Mouse (Mus musculus) forebrain, embryonic 11.5 days (tissue): ENCODE data around the gene Gpd2. TPM values are rescaled to one million over a fixed set of nuclear protein-coding genes. Genes with fewer than 3 reads are reported as not detected.

Source experiments
- ATAC-seq: fragments of 200-750 bp; cut with Nextera tagmentation; replicated peaks from 2 replicates; pipeline ENCODE4 v1.8.0; 2017; ENCODE audit warnings: moderate TSS enrichment; ENCODE audit not compliant: low FRiP score
- DNase-seq: peaks from one replicate; pipeline ENCODE4 v3.0.0-alpha.2; 2017; ENCODE audit warnings: low spot score
- H3K27ac ChIP-seq: fragments of 300-500 bp; sonication (generic); 2 replicates; pipeline ENCODE4 v1.5.1; 2014; ENCODE audit warnings: low read depth, low read length
- H3K27me3 ChIP-seq: fragments of 300-500 bp; sonication (generic); 2 replicates; pipeline ENCODE4 v1.6.1; 2014; ENCODE audit warnings: mild to moderate bottlenecking, low read length, mixed read lengths; ENCODE audit not compliant: control insufficient read depth, insufficient read depth
- H3K36me3 ChIP-seq: fragments of 300-500 bp; sonication (generic); 2 replicates; pipeline ENCODE4 v1.6.1; 2014; ENCODE audit warnings: mild to moderate bottlenecking, low read length, moderate library complexity, mixed read lengths; ENCODE audit not compliant: control insufficient read depth, insufficient read depth
- H3K4me1 ChIP-seq: fragments of 300-500 bp; sonication (generic); replicated peaks from 2 replicates; pipeline ENCODE4 v1.6.1; 2014; ENCODE audit warnings: low read length, mixed read lengths; ENCODE audit not compliant: control insufficient read depth, insufficient read depth
- H3K4me2 ChIP-seq: fragments of 300-500 bp; sonication (generic); 2 replicates; pipeline ENCODE4 v1.6.1; 2014; ENCODE audit warnings: low read depth, mild to moderate bottlenecking, low read length, moderate library complexity, mixed read lengths; ENCODE audit not compliant: severe bottlenecking
- H3K4me3 ChIP-seq: fragments of 300-500 bp; sonication (generic); 2 replicates; pipeline ENCODE4 v1.5.1; 2014; ENCODE audit warnings: low read depth, low read length
- H3K9ac ChIP-seq: fragments of 300-500 bp; sonication (generic); 2 replicates; pipeline ENCODE4 v1.6.1; 2014; ENCODE audit warnings: low read length
- H3K9me3 ChIP-seq: fragments of 300-500 bp; sonication (generic); 2 replicates; pipeline ENCODE4 v1.6.1; 2016; ENCODE audit warnings: low read length, mixed read lengths; ENCODE audit not compliant: control insufficient read depth
- WGBS: fragments of 180-500 bp; shearing (Covaris S2); extraction: QIAGEN DNeasy Blood & Tissue Kit; methylation state at CpG from one replicate; pipeline ENCODE4 v1.1.7; 2014; 5-methylcytosine and 5-hydroxymethylcytosine counted together
- polyA plus RNA-seq: library from polyadenylated mRNA; unstranded; fragments of >200 nt; fragmentation: Nextera tagmentation; extraction: Ambion mirVana; gene quantifications from 2 replicates; pipeline ENCODE4 v1.2.1, GENCODE M21; 2014

Gene Gpd2
- polyA plus RNA-seq, 1 experiment from 2014 or later = 29.0 TPM

- Histone ChIP-seq H3K4me3 (no peak overlapping the region), H3K27me3 (no peaks in the 10 kb centered on the region), H3K27ac (no peak overlapping the region), H3K4me2 (no peak overlapping the region), H3K4me1 (peaks cover 5% of the 10 kb centered on the region; the same call in 1 of the 2 replicates), H3K36me3 (no peaks in the 10 kb centered on the region), H3K9me3 (no peaks in the 10 kb centered on the region), H3K9ac (no peak overlapping the region)
- 19% methylated on average over 7 of the region's 7 CpGs for WGBS
- no peak for ATAC-seq
- no peak for DNase-seq
These were observed 30.5 kb downstream of the Gpd2 start for GRCm38 (mm10) chr2:57267896-57268295.

- no peaks in the 10 kb centered on the region for H3K9me3 ChIP-seq
- DNase-seq (no peak), ATAC-seq (no peak)
- H3K4me1 ChIP-seq = peaks cover 5% of the 10 kb centered on the region; the same call in 1 of the 2 replicates
- H3K27ac ChIP-seq = no peak overlapping the region
- 88% methylated on average over 3 of the region's 3 CpGs for whole genome bisulfite sequencing
- no peak overlapping the region for H3K4me3 ChIP-seq
- no peaks in the 10 kb centered on the region for H3K36me3 ChIP-seq
- no peak overlapping the region for H3K4me2 ChIP-seq
- H3K9ac ChIP-seq = no peak overlapping the region
- H3K27me3 ChIP-seq = no peaks in the 10 kb centered on the region
These were observed 31.4 kb downstream of the Gpd2 start for GRCm38 (mm10) chr2:57268839-57269238.

- DNase-seq (no peak), ATAC-seq (no peak)
- 76% methylated on average over 13 of the region's 13 CpGs for WGBS
- H3K27me3 ChIP-seq = no peaks in the 10 kb centered on the region
- no peaks in the 10 kb centered on the region for H3K36me3 ChIP-seq
- H3K4me1 ChIP-seq = peaks cover 5% of the 10 kb centered on the region; the same call in 1 of the 2 replicates
- no peak overlapping the region for H3K9ac ChIP-seq
- no peaks in the 10 kb centered on the region for H3K9me3 ChIP-seq
- no peak overlapping the region for H3K4me2 ChIP-seq
- H3K4me3 ChIP-seq = no peak overlapping the region
- no peak overlapping the region for H3K27ac ChIP-seq
These were observed 32.4 kb downstream of the Gpd2 start for GRCm38 (mm10) chr2:57269690-57270435.

DNA sequence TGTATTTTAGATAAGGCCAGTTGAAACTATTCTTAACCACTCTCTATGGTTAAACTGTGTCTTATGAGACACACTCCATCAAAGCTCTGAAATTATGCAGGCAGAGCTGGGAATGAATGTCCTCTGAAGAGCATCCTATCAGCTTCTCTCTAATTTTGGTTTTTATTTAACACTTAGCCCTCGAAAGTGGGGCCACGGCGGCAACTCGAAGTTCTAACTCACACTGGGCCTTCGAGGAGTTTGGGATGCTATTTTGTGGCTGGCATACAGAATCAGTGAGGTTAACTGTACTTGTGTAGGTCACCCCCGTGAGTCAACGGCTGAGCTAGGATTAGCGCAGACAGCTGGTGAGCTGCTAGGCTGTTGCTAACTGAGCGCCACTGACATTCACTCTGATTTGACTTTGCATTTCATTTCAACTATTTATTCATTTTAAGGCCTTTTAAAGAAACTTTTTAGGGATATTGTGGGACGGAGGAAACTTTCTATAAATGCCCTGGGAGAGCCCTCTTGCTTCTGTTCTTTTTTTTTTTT lies 42.8 kb downstream of the Gpd2 start:
- ATAC-seq = no peak
- no peaks in the 10 kb centered on the region for H3K27me3 ChIP-seq
- H3K9me3 ChIP-seq = no peaks in the 10 kb centered on the region
- H3K4me2 ChIP-seq = no peak overlapping the region
- no peak overlapping the region for H3K27ac ChIP-seq
- no peak overlapping the region for H3K4me3 ChIP-seq
- no peak overlapping the region for H3K9ac ChIP-seq
- H3K4me1 ChIP-seq = no peaks in the 10 kb centered on the region
- 81% methylated on average over 10 of the region's 10 CpGs for WGBS
- DNase-seq = no peak
- no peaks in the 10 kb centered on the region; the same call in 1 of the 2 replicates for H3K36me3 ChIP-seq

DNA sequence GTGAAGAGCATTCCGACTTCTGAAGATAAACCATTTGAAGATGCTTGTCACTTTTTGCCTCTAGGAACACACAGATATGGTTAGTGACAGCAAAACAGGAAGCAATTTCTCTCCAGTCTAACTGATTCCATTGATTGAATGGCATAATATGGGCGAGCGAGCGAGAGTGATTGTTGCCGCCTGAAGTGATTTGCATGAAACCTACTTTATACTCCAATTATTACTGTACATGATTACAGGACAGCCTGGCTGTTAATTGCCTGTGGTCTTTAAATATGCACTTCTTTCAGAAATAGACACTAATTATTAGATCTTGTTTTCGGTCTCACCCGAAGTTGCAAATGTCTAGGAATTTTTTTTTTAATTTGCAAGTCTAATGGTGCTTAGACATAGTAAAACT lies 46.4 kb downstream of the Gpd2 start:
- DNase-seq (no peak), ATAC-seq (0 out of 2 replicates have a peak, but pooled peaks have one; percentile 50)
- H3K36me3 ChIP-seq = no peaks in the 10 kb centered on the region; the same call in 1 of the 2 replicates
- no peaks in the 10 kb centered on the region for H3K9me3 ChIP-seq
- no peak overlapping the region for H3K4me2 ChIP-seq
- no peak overlapping the region for H3K4me3 ChIP-seq
- H3K4me1 ChIP-seq = no peaks in the 10 kb centered on the region
- H3K27me3 ChIP-seq = no peaks in the 10 kb centered on the region
- 81% methylated on average over 7 of the region's 7 CpGs for WGBS
- no peak overlapping the region for H3K27ac ChIP-seq
- H3K9ac ChIP-seq = no peak overlapping the region

DNA sequence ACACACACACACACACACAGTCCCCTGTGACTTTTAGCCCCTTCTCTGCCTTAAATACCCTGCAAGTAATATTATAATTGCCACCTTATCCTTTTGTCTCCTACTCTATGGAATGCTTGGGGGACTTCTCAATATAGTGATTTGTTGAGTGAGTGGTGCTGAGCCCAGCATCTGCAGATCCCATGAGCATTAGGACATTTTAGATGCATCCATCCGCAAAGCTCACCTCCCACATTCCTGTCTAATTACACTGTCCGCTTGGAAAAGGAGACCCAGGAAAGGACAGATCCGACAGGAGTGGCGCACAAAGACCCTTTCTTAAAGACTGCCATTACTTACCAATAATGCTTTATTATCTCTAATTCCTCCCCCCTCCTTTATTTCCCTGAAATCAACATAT lies 47.8 kb downstream of the Gpd2 start:
- Histone ChIP-seq H3K36me3 (no peaks in the 10 kb centered on the region), H3K27me3 (no peaks in the 10 kb centered on the region), H3K4me1 (no peaks in the 10 kb centered on the region), H3K27ac (no peak overlapping the region), H3K4me2 (no peak overlapping the region), H3K4me3 (no peak overlapping the region), H3K9ac (no peak overlapping the region), H3K9me3 (no peaks in the 10 kb centered on the region)
- 54% methylated on average over 4 of the region's 4 CpGs for WGBS
- no peak for DNase-seq
- ATAC-seq = peak; percentile 54; the same call in 1 of the 2 replicates

- WGBS = 90% methylated on average over 1 of the region's 1 CpGs
- Histone ChIP-seq H3K36me3 (no peaks in the 10 kb centered on the region), H3K4me1 (no peaks in the 10 kb centered on the region), H3K9me3 (no peaks in the 10 kb centered on the region), H3K27ac (no peak overlapping the region), H3K4me2 (no peak overlapping the region), H3K27me3 (no peaks in the 10 kb centered on the region), H3K9ac (no peak overlapping the region), H3K4me3 (no peak overlapping the region)
- DNase-seq (no peak), ATAC-seq (no peak)
These were observed 50.6 kb downstream of the Gpd2 start for GRCm38 (mm10) chr2:57287986-57288385.

GRCm38 (mm10) chr2:57293571-57293970 lies 56.1 kb downstream of the Gpd2 start:
- no peak overlapping the region for H3K4me3 ChIP-seq
- no peaks in the 10 kb centered on the region for H3K4me1 ChIP-seq
- H3K27me3 ChIP-seq = no peaks in the 10 kb centered on the region
- ATAC-seq (no peak), DNase-seq (no peak)
- no peaks in the 10 kb centered on the region for H3K9me3 ChIP-seq
- WGBS = 91% methylated on average over 2 of the region's 2 CpGs
- no peak overlapping the region for H3K4me2 ChIP-seq
- H3K27ac ChIP-seq = no peak overlapping the region
- no peak overlapping the region for H3K9ac ChIP-seq
- H3K36me3 ChIP-seq = no peaks in the 10 kb centered on the region

- H3K4me1 ChIP-seq = no peaks in the 10 kb centered on the region
- no peak overlapping the region for H3K27ac ChIP-seq
- no peaks in the 10 kb centered on the region for H3K36me3 ChIP-seq
- no peak overlapping the region for H3K4me3 ChIP-seq
- ATAC-seq (no peak), DNase-seq (no peak)
- H3K9ac ChIP-seq = no peak overlapping the region
- H3K27me3 ChIP-seq = no peaks in the 10 kb centered on the region
- WGBS = 70% methylated on average over 4 of the region's 4 CpGs
- no peak overlapping the region for H3K4me2 ChIP-seq
- H3K9me3 ChIP-seq = no peaks in the 10 kb centered on the region
These were observed 58.6 kb downstream of the Gpd2 start for GRCm38 (mm10) chr2:57296069-57296468.
